ENCODE assay signal across 19 mouse cellular contexts in genomic region chr2:121085480-121086185, GRCm38 (mm10). TPM values are rescaled to one million over a fixed set of nuclear protein-coding genes. Genes with fewer than 3 reads are reported as not detected.
DNase-seq lines count a peak whose midpoint lies in the region; TF ChIP-seq lines count a peak whose summit lies in the region.
"Had no signal": no experiment of that assay in that cellular context is flagged by ENCODE, and none has a peak within 500 bp of the region (broad histone marks: within the 10 kb centered on the region; RNA-seq: fewer than 3 reads in every experiment).

Gene Tgm5, minus strand, starts transcription at chr2:121085841.

- peak; percentile 72 for DNase-seq in heart, adult 11 months
- no peak for DNase-seq in heart, embryonic 10.5 days (ENCODE audit: low spot score)
- DNase-seq in retina, postnatal 1 day, result peak; percentile 39
- no peak for DNase-seq in retina, embryonic 14.5 days (ENCODE audit: low spot score)
- peak; percentile 74 to 76 for DNase-seq in cerebellum, postnatal 25 days
- DNase-seq in T-cell, adult 2 months (ENCODE audit: low spot score), result no peak
- no peak for DNase-seq in adrenal gland, postnatal 14 days
- DNase-seq: B cell, adult 2 months; gastrocnemius, postnatal 14 days; right cerebral cortex, postnatal 25 days; thymus, postnatal 25 days had no signal

- H3K27ac ChIP-seq in heart, embryonic 10.5 days, result no peak within 1 kb of the TSS
- H3K27ac ChIP-seq: forebrain, embryonic 10.5 days; heart, embryonic 15.5 days; hindbrain, embryonic 13.5 days; lung, embryonic 15.5 days had no signal

- H3ac ChIP-seq in myocyte (ENCODE audit: control insufficient read depth, insufficient read length), result no peak within 1 kb of the TSS

- H3K27me3 ChIP-seq in heart, embryonic 10.5 days (ENCODE audit: insufficient read depth, poor library complexity, severe bottlenecking), result 0 out of 2 replicates have a peak, but pooled peaks cover 4% of the 10 kb centered on the region
- no peaks in the 10 kb centered on the region for H3K27me3 ChIP-seq in myocyte (ENCODE audit: control insufficient read depth, insufficient read depth, insufficient read length)
- H3K27me3 ChIP-seq: heart, embryonic 15.5 days; hindbrain, embryonic 13.5 days; lung, embryonic 15.5 days had no signal

- H3K79me2 ChIP-seq in myocyte (ENCODE audit: control insufficient read depth, insufficient read depth), result no peaks in the 10 kb centered on the region

- peaks cover 7% of the 10 kb centered on the region; the same call in 1 of the 2 replicates for H3K4me1 ChIP-seq in heart, embryonic 10.5 days
- H3K4me1 ChIP-seq: forebrain, embryonic 10.5 days had no signal

- no peaks in the 10 kb centered on the region for H3K9me3 ChIP-seq in heart, embryonic 10.5 days
- H3K9me3 ChIP-seq: forebrain, embryonic 10.5 days; G1E; heart, embryonic 15.5 days; hindbrain, embryonic 13.5 days; lung, embryonic 15.5 days had no signal

- no peak for TF ChIP-seq POLR2A in myocyte (IDR thresholded peaks at IDR 0.05; ENCODE audit: insufficient read length, low read depth)

- peak within 1 kb of the TSS; percentile 63 for H3K4me2 ChIP-seq in myocyte (ENCODE audit: low read depth)
- H3K4me2 ChIP-seq: heart, embryonic 15.5 days; hindbrain, embryonic 13.5 days; lung, embryonic 15.5 days; midbrain, embryonic 11.5 days had no signal

- 43% methylated on average over 6 of the region's 6 CpGs for WGBS in heart, embryonic 10.5 days

- no peak within 1 kb of the TSS for H3K4me3 ChIP-seq in heart, embryonic 10.5 days
- H3K4me3 ChIP-seq in myocyte, result no peak within 1 kb of the TSS
- H3K4me3 ChIP-seq: forebrain, embryonic 10.5 days; heart, embryonic 15.5 days; hindbrain, embryonic 13.5 days; lung, embryonic 15.5 days had no signal

- no peaks in the 10 kb centered on the region for H3K36me3 ChIP-seq in heart, embryonic 10.5 days
- no peaks in the 10 kb centered on the region for H3K36me3 ChIP-seq in myocyte (ENCODE audit: control insufficient read depth, insufficient read depth)
- H3K36me3 ChIP-seq: forebrain, embryonic 10.5 days; G1E; heart, embryonic 15.5 days; hindbrain, embryonic 13.5 days; lung, embryonic 15.5 days had no signal

TF ChIP-seq in myocyte, 11 proteins besides CTCF, POLR2A, EP300 and RAD21:
- TF ChIP-seq POLR2AphosphoS2 (IDR thresholded peaks at IDR 0.05; ENCODE audit: insufficient read length, low read depth), result no peak
- TF ChIP-seq TCF3 (IDR thresholded peaks at IDR 0.05; ENCODE audit: insufficient read length, low read depth), result no peak

RNA-seq across cellular contexts. Expression of gene Tgm5, which starts in this region (rescaled TPM):
- not detected in 2 replicates for polyA plus RNA-seq in heart, embryonic 10.5 days (2016; fragmentation: Nextera tagmentation; extraction: Ambion mirVana)
- polyA plus RNA-seq in myocyte (2012; fragmentation: generic; extraction: Trizol), result 0.54 TPM
- total RNA-seq in adrenal gland, postnatal 14 days (2021), result not detected in 2 replicates
- total RNA-seq: gastrocnemius, postnatal 14 days had no signal
- polyA plus RNA-seq: activated CD4-positive, CD25-positive, alpha-beta regulatory T cell, adult 4 months; forebrain, embryonic 10.5 days; G1E; heart, embryonic 15.5 days; hindbrain, embryonic 13.5 days; midbrain, embryonic 11.5 days had no signal

Comparison
In these comparisons a context has a peak if more than half of its experiments do, and no peak if none do; other contexts are left out.
1. DNase-seq: peak in heart, adult 11 months (single experiment), retina, postnatal 1 day (single experiment) and cerebellum, postnatal 25 days (2 of 2); none in heart, embryonic 10.5 days (single experiment), retina, embryonic 14.5 days (single experiment), T-cell, adult 2 months (single experiment) and adrenal gland, postnatal 14 days (single experiment).